Mouse (Mus musculus) gastrocnemius, adult 2 months (tissue): ENCODE data around the gene Atxn7. TPM values are rescaled to one million over a fixed set of nuclear protein-coding genes. Genes with fewer than 3 reads are reported as not detected.

Experiments
- DNase-seq: peaks from one replicate; pipeline ENCODE4 v3.0.0; 2022
- H3K27ac ChIP-seq: fragments of 200-600 bp; 2 replicates; pipeline ENCODE4 v1.8.1; 2022; ENCODE audit warnings: mild to moderate bottlenecking
- H3K4me3 ChIP-seq: fragments of 200-600 bp; 2 replicates; pipeline ENCODE4 v1.8.1; 2022; ENCODE audit warnings: mild to moderate bottlenecking, moderate library complexity
- CTCF ChIP-seq: fragments of 200-600 bp; IDR thresholded peaks from 2 replicates; pipeline ENCODE4 v1.8.1; 2022; ENCODE audit warnings: antibody characterized with exemption, mild to moderate bottlenecking, moderate library complexity
- intact Hi-C: fragments of 180-260 bp; cut with DNase I; formaldehyde crosslinking; loops from one replicate; pipeline ENCODE4 v1.15.1; 2025
- total RNA-seq, 2 experiments: library from RNA; stranded (reverse); gene quantifications; 2 replicates each; pipeline ENCODE4 v1.2.3; 2021

The Atxn7 gene
- total RNA-seq, 2 experiments from 2014 or later: 18.1 to 20.5 TPM

GRCm38 (mm10) chr14:13960482-13961325, 536 bp upstream of the Atxn7 start:
- TF ChIP-seq CTCF: no peak; the same call in 1 of the 2 replicates

GRCm38 (mm10) chr14:13962476-13962875, 1.2 kb downstream of the Atxn7 start:
- no peak for TF ChIP-seq CTCF
- peak overlapping the region; percentile 91; the same call in 1 of the 2 replicates for H3K27ac ChIP-seq
- no peak for DNase-seq
- no peak overlapping the region for H3K4me3 ChIP-seq
- intact Hi-C loops: loop anchor here (5.0 kb wide), 3 partner anchors 50 to 160 kb away; partner anchors contain the start of gene Psmd6

More at GRCm38 (mm10) chr14:13960482-13961325, 536 bp upstream of the Atxn7 start:
- peak overlapping the region; percentile 97 for H3K4me3 ChIP-seq
- H3K27ac ChIP-seq: peak overlapping the region; percentile 95
- DNase-seq: peak; percentile 82
- intact Hi-C loops: loop anchor here (5.0 kb wide), 3 partner anchors 52 to 162 kb away; partner anchors contain the start of gene Psmd6

- intact Hi-C loops: loop anchor here (5.0 kb wide), 3 partner anchors 49 to 159 kb away; partner anchors contain the start of gene Psmd6
- no peak overlapping the region for H3K4me3 ChIP-seq
- no peak overlapping the region for H3K27ac ChIP-seq
- TF ChIP-seq CTCF: no peak
- no peak for DNase-seq
Observed at GRCm38 (mm10) chr14:13963527-13963926, 2.3 kb downstream of the Atxn7 start.

- TF ChIP-seq CTCF: peak; percentile 7; the same call in 1 of the 2 replicates
- Histone ChIP-seq H3K4me3 (no peak overlapping the region), H3K27ac (no peak overlapping the region)
- DNase-seq: no peak
- intact Hi-C loops: no loop called here
Observed at GRCm38 (mm10) chr14:13967607-13968006, 6.4 kb downstream of the Atxn7 start.

- Histone ChIP-seq H3K4me3 (no peak overlapping the region), H3K27ac (no peak overlapping the region)
- intact Hi-C loops: no loop called here
- no peak for TF ChIP-seq CTCF
- DNase-seq: no peak
Observed at GRCm38 (mm10) chr14:13968476-13968875, 7.2 kb downstream of the Atxn7 start.

GRCm38 (mm10) chr14:13970513-13970912, 9.3 kb downstream of the Atxn7 start:
- Histone ChIP-seq H3K27ac (no peak overlapping the region), H3K4me3 (no peak overlapping the region)
- TF ChIP-seq CTCF: no peak
- intact Hi-C loops: no loop called here
- no peak for DNase-seq

GRCm38 (mm10) chr14:13971644-13972234, 10.5 kb downstream of the Atxn7 start:
- no peak for TF ChIP-seq CTCF
- intact Hi-C loops: no loop called here
- DNase-seq: no peak
- H3K27ac ChIP-seq: no peak overlapping the region
- H3K4me3 ChIP-seq: no peak overlapping the region

- Histone ChIP-seq H3K27ac (no peak overlapping the region), H3K4me3 (no peak overlapping the region)
- TF ChIP-seq CTCF: no peak
- DNase-seq: no peak
- intact Hi-C loops: no loop called here
Observed at GRCm38 (mm10) chr14:13977498-13977897, 16.3 kb downstream of the Atxn7 start.

GRCm38 (mm10) chr14:13981286-13981685, 20.0 kb downstream of the Atxn7 start:
- peak overlapping the region; percentile 9; the same call in 1 of the 2 replicates for H3K27ac ChIP-seq
- no peak for TF ChIP-seq CTCF
- intact Hi-C loops: no loop called here
- DNase-seq: no peak
- H3K4me3 ChIP-seq: no peak overlapping the region

- H3K4me3 ChIP-seq: no peak overlapping the region
- intact Hi-C loops: no loop called here
- DNase-seq: no peak
- H3K27ac ChIP-seq: no peak overlapping the region
- TF ChIP-seq CTCF: peak; percentile 40
Observed at GRCm38 (mm10) chr14:13982174-13982573, 20.9 kb downstream of the Atxn7 start.

- intact Hi-C loops: no loop called here
Observed at GRCm38 (mm10) chr14:13988397-13988796, 27.2 kb downstream of the Atxn7 start.

GRCm38 (mm10) chr14:13990741-13991140, 29.5 kb downstream of the Atxn7 start:
- H3K4me3 ChIP-seq: no peak overlapping the region
- intact Hi-C loops: no loop called here
- no peak overlapping the region for H3K27ac ChIP-seq
- no peak for DNase-seq
- no peak for TF ChIP-seq CTCF

More at GRCm38 (mm10) chr14:13988397-13988796, 27.2 kb downstream of the Atxn7 start:
- Histone ChIP-seq H3K27ac (no peak overlapping the region), H3K4me3 (no peak overlapping the region)
- TF ChIP-seq CTCF: no peak
- DNase-seq: no peak
